In genomic region chr12:5191628-5192379, GRCm38 (mm10) we compare ENCODE assay signal across 8 mouse cellular contexts.
DNase-seq lines count a peak whose midpoint lies in the region; ATAC-seq and TF ChIP-seq lines count a peak whose summit lies in the region.

No protein-coding gene starts in this region.

- peak; percentile 86 for DNase-seq in ES-E14 (ENCODE audit: low read depth, low spot score)
- peak; percentile 87 to 92 for DNase-seq in cerebellum, postnatal 10 days
- DNase-seq in gastrocnemius, postnatal 36 days: peak; percentile 53 to 72
- DNase-seq in liver, postnatal 0 days: peak; percentile 23
- peak; percentile 47 for DNase-seq in yolk sac, embryonic 10.5 days (ENCODE audit: low spot score)
- DNase-seq in left cerebral cortex, postnatal 25 days (ENCODE audit: low spot score in 2 of 2): no peak

- H3K4me3 ChIP-seq in ES-E14 (ENCODE audit: insufficient read depth in 1 of 2, low read depth in 1 of 2, low read length in 2 of 2, poor library complexity in 1 of 2, severe bottlenecking in 1 of 2): peak overlapping the region in 1 of 2 experiments; percentile 24; a peak in 1 of 4 replicates
- H3K4me3 ChIP-seq in intestine, embryonic 15.5 days (replicated peaks): no peak overlapping the region
- H3K4me3 ChIP-seq in liver, postnatal 0 days (ENCODE audit: low read depth, low read length): no peak overlapping the region
- no peak overlapping the region for H3K4me3 ChIP-seq in olfactory bulb, adult 2 months (ENCODE audit: insufficient read depth, low read depth, low read length)

- H3K36me3 ChIP-seq in ES-E14 (ENCODE audit: control insufficient read depth, insufficient read depth, low read length, poor library complexity, severe bottlenecking): no peaks in the 10 kb centered on the region
- no peaks in the 10 kb centered on the region for H3K36me3 ChIP-seq in intestine, embryonic 15.5 days
- H3K36me3 ChIP-seq in liver, postnatal 0 days (replicated peaks; ENCODE audit: insufficient read depth, low read length): no peaks in the 10 kb centered on the region

- no peaks in the 10 kb centered on the region for H3K27me3 ChIP-seq in intestine, embryonic 15.5 days (replicated peaks)
- H3K27me3 ChIP-seq in liver, postnatal 0 days (ENCODE audit: insufficient read depth, low read length): no peaks in the 10 kb centered on the region

- intact Hi-C loops in gastrocnemius, postnatal 36 days (cut with DNase I): no loop called here
- intact Hi-C loops in left cerebral cortex, postnatal 25 days (cut with DNase I): no loop called here

- peak overlapping the region; percentile 38 for H3K4me2 ChIP-seq in intestine, embryonic 15.5 days (replicated peaks)
- H3K4me2 ChIP-seq in liver, postnatal 0 days (ENCODE audit: low read depth, low read length): 0 out of 2 replicates have a peak overlapping the region, but pooled peaks have one; percentile 13

- no peak overlapping the region for H3K27ac ChIP-seq in ES-E14 (ENCODE audit: insufficient read depth, low read depth, low read length, poor library complexity, severe bottlenecking)
- peak overlapping the region; percentile 61 for H3K27ac ChIP-seq in intestine, embryonic 15.5 days
- H3K27ac ChIP-seq in liver, postnatal 0 days (ENCODE audit: low read depth): no peak overlapping the region
- H3K27ac ChIP-seq in olfactory bulb, adult 2 months (ENCODE audit: insufficient read depth, low read depth, low read length): peak overlapping the region; percentile 56

- TF ChIP-seq EP300 in liver, postnatal 0 days (IDR thresholded peaks at IDR 0.05; ENCODE audit: low read depth): no peak

- ATAC-seq in intestine, embryonic 15.5 days: peak; percentile 81
- ATAC-seq in liver, postnatal 0 days: no peak

- in situ Hi-C loops in ES-E14 (cut with MboI; ENCODE audit: low sequenced_read_pairs in 2 of 2, unreplicated experiment in 2 of 2): no loop called here

- WGBS in intestine, embryonic 15.5 days: 13% methylated on average over 14 of the region's 14 CpGs
- 21% methylated on average over 14 of the region's 14 CpGs for WGBS in liver, postnatal 0 days (ENCODE audit: insufficient replicate concordance)
- WGBS in olfactory bulb, adult 2 months: 26% methylated on average over 14 of the region's 14 CpGs

- TF ChIP-seq CTCF in liver, postnatal 0 days (IDR thresholded peaks at IDR 0.05; ENCODE audit: low read depth): no peak
- no peak for TF ChIP-seq CTCF in olfactory bulb, adult 2 months (IDR thresholded peaks at IDR 0.05; ENCODE audit: insufficient read depth, low read depth, low read length)

- peak overlapping the region; percentile 33; the same call in 1 of the 2 replicates for H3K9ac ChIP-seq in ES-E14 (ENCODE audit: insufficient read depth, low read depth, low read length, poor library complexity, severe bottlenecking)
- H3K9ac ChIP-seq in intestine, embryonic 15.5 days: no peak overlapping the region
- no peak overlapping the region for H3K9ac ChIP-seq in liver, postnatal 0 days (replicated peaks)

- TF ChIP-seq POLR2A in olfactory bulb, adult 2 months (IDR thresholded peaks at IDR 0.05; ENCODE audit: insufficient read depth, low read depth, low read length): no peak

- peaks cover 3 to 8% of the 10 kb centered on the region in 2 experiments; a peak in 1 of 4 replicates for H3K4me1 ChIP-seq in ES-E14 (ENCODE audit: control insufficient read depth in 2 of 2, insufficient read depth in 2 of 2, low read length in 2 of 2, poor library complexity in 1 of 2)
- peaks cover 11% of the 10 kb centered on the region for H3K4me1 ChIP-seq in intestine, embryonic 15.5 days (replicated peaks)
- no peaks in the 10 kb centered on the region; the same call in 1 of the 2 replicates for H3K4me1 ChIP-seq in liver, postnatal 0 days (ENCODE audit: insufficient read depth)
- H3K4me1 ChIP-seq in olfactory bulb, adult 2 months (ENCODE audit: control insufficient read depth, insufficient read depth, low read length): peaks cover 39% of the 10 kb centered on the region

- no peaks in the 10 kb centered on the region for H3K9me3 ChIP-seq in ES-E14 (ENCODE audit: control insufficient read depth, insufficient read depth, low read depth, low read length)
- no peaks in the 10 kb centered on the region for H3K9me3 ChIP-seq in intestine, embryonic 15.5 days
- no peaks in the 10 kb centered on the region for H3K9me3 ChIP-seq in liver, postnatal 0 days (ENCODE audit: low read length)

TF ChIP-seq in ES-E14, 5 proteins besides CTCF, POLR2A, EP300 and RAD21:
- TF ChIP-seq ZNF384 (IDR thresholded peaks at IDR 0.05; ENCODE audit: low read depth, low read length) (no peak), MAFK (IDR thresholded peaks at IDR 0.05; ENCODE audit: insufficient read depth, low read depth, low read length) (no peak), CHD2 (IDR thresholded peaks at IDR 0.05; ENCODE audit: low read depth, low read length) (no peak), ZC3H11A (IDR thresholded peaks at IDR 0.05; ENCODE audit: borderline replicate concordance, low read depth, low read length) (no peak), HCFC1 (IDR thresholded peaks at IDR 0.05; ENCODE audit: borderline replicate concordance, insufficient read depth, low read length) (no peak)

Comparison
In these comparisons a context has a peak if more than half of its experiments do, and no peak if none do; other contexts are left out.
1. DNase-seq: peak in ES-E14 (single experiment), cerebellum, postnatal 10 days (2 of 2), gastrocnemius, postnatal 36 days (2 of 2), liver, postnatal 0 days (single experiment) and yolk sac, embryonic 10.5 days (single experiment); none in left cerebral cortex, postnatal 25 days (0 of 2).
2. H3K27ac ChIP-seq: peak in intestine, embryonic 15.5 days (single experiment) and olfactory bulb, adult 2 months (single experiment); none in ES-E14 (single experiment) and liver, postnatal 0 days (single experiment).